21 mouse cellular contexts compared by ENCODE assay signal in genomic region chr4:155906125-155906524, GRCm38 (mm10). TPM values are rescaled to one million over a fixed set of nuclear protein-coding genes. Genes with fewer than 3 reads are reported as not detected.
DNase-seq lines count a peak whose midpoint lies in the region; ATAC-seq and TF ChIP-seq lines count a peak whose summit lies in the region.
"Had no signal": no experiment of that assay in that cellular context is flagged by ENCODE, and none has a peak within 500 bp of the region (broad histone marks: within the 10 kb centered on the region; RNA-seq: fewer than 3 reads in every experiment).

No protein-coding gene starts in this region.

- no peak overlapping the region for H3K27ac ChIP-seq in stomach, embryonic 16.5 days (ENCODE audit: low read length)
- H3K27ac ChIP-seq in stomach, postnatal 0 days (replicated peaks), result no peak overlapping the region
- H3K27ac ChIP-seq: embryonic facial prominence, embryonic 10.5 days; hindbrain, embryonic 15.5 days; kidney, postnatal 0 days; liver, embryonic 12.5 days; lung, embryonic 15.5 days had no signal

- no peak overlapping the region for H3K4me3 ChIP-seq in stomach, embryonic 16.5 days (replicated peaks; ENCODE audit: low read length)
- H3K4me3 ChIP-seq in stomach, postnatal 0 days (ENCODE audit: low read depth, low read length), result no peak overlapping the region
- H3K4me3 ChIP-seq: embryonic facial prominence, embryonic 10.5 days; hindbrain, embryonic 15.5 days; liver, embryonic 12.5 days; lung, embryonic 15.5 days had no signal

- no peaks in the 10 kb centered on the region for H3K4me1 ChIP-seq in stomach, embryonic 16.5 days (ENCODE audit: control insufficient read depth, insufficient read depth, low read length)
- no peaks in the 10 kb centered on the region for H3K4me1 ChIP-seq in stomach, postnatal 0 days (replicated peaks; ENCODE audit: control insufficient read depth, insufficient read depth)
- H3K4me1 ChIP-seq: embryonic facial prominence, embryonic 10.5 days; hindbrain, embryonic 15.5 days; liver, embryonic 12.5 days had no signal

- no peak for TF ChIP-seq EP300 in stomach, postnatal 0 days (optimal IDR thresholded peaks at IDR 0.05)

- H3K9me3 ChIP-seq in stomach, embryonic 16.5 days (replicated peaks; ENCODE audit: control insufficient read depth, low read length), result no peaks in the 10 kb centered on the region
- no peaks in the 10 kb centered on the region for H3K9me3 ChIP-seq in stomach, postnatal 0 days (ENCODE audit: control insufficient read depth, low read length)
- H3K9me3 ChIP-seq: embryonic facial prominence, embryonic 10.5 days; hindbrain, embryonic 15.5 days; liver, embryonic 12.5 days; lung, embryonic 15.5 days had no signal

- H3K9ac ChIP-seq in stomach, embryonic 16.5 days (ENCODE audit: low read length), result no peak overlapping the region
- no peak overlapping the region for H3K9ac ChIP-seq in stomach, postnatal 0 days (ENCODE audit: low read length)
- H3K9ac ChIP-seq: forebrain, postnatal 0 days; hindbrain, embryonic 15.5 days; liver, embryonic 12.5 days; lung, embryonic 15.5 days had no signal

- ATAC-seq in stomach, embryonic 16.5 days (ENCODE audit: insufficient read depth, low FRiP score), result peak; percentile 33; the same call in 1 of the 2 replicates
- ATAC-seq in stomach, postnatal 0 days (ENCODE audit: low FRiP score, low TSS enrichment), result no peak
- ATAC-seq: forebrain, postnatal 0 days; intestine, embryonic 16.5 days; liver, embryonic 12.5 days had no signal

- 82% methylated on average over 9 of the region's 9 CpGs for WGBS in stomach, embryonic 16.5 days
- WGBS in stomach, postnatal 0 days, result 78% methylated on average over 9 of the region's 9 CpGs

- peak; percentile 1 for DNase-seq in adrenal gland, postnatal 10 days
- no peak for DNase-seq in adrenal gland, postnatal 14 days
- DNase-seq in frontal cortex, postnatal 14 days (ENCODE audit: low spot score in 2 of 2), result peak; percentile 2 to 3
- no peak for DNase-seq in frontal cortex, postnatal 36 days (ENCODE audit: low spot score in 2 of 2)
- DNase-seq in layer of hippocampus, postnatal 10 days (ENCODE audit: low spot score in 2 of 2), result peak; percentile 3 to 13
- no peak for DNase-seq in layer of hippocampus, adult 11-12 months (ENCODE audit: low spot score)
- DNase-seq in stomach, postnatal 0 days (ENCODE audit: low spot score), result no peak
- DNase-seq: adrenal gland, adult 8-10 months; forebrain, postnatal 0 days; gastrocnemius, postnatal 36 days; spleen, adult 18-20 months; thymus, postnatal 14 days had no signal

- H3K4me2 ChIP-seq in stomach, embryonic 16.5 days (ENCODE audit: low read depth, low read length), result no peak overlapping the region
- no peak overlapping the region for H3K4me2 ChIP-seq in stomach, postnatal 0 days (replicated peaks; ENCODE audit: low read depth)
- H3K4me2 ChIP-seq: heart, embryonic 11.5 days; hindbrain, embryonic 15.5 days; liver, embryonic 12.5 days; lung, embryonic 15.5 days had no signal

- no peak for TF ChIP-seq CTCF in stomach, postnatal 0 days (IDR thresholded peaks at IDR 0.05; ENCODE audit: low read depth)

- H3K27me3 ChIP-seq in stomach, embryonic 16.5 days (ENCODE audit: control insufficient read depth, insufficient read depth, low read length), result no peaks in the 10 kb centered on the region
- H3K27me3 ChIP-seq in stomach, postnatal 0 days (ENCODE audit: control insufficient read depth, insufficient read depth, low read length), result no peaks in the 10 kb centered on the region
- H3K27me3 ChIP-seq: CH12.LX; hindbrain, embryonic 15.5 days; liver, embryonic 12.5 days; lung, embryonic 15.5 days had no signal

- H3K36me3 ChIP-seq in stomach, embryonic 16.5 days (ENCODE audit: control insufficient read depth, insufficient read depth, low read length), result peaks cover 19% of the 10 kb centered on the region; the same call in 1 of the 2 replicates
- H3K36me3 ChIP-seq in stomach, postnatal 0 days (ENCODE audit: control insufficient read depth, insufficient read depth, low read length), result peaks cover 8% of the 10 kb centered on the region

RNA-seq across cellular contexts. Expression of gene Acap3, which starts 14.5 kb away (rescaled TPM):
- 10 to 100 TPM; 16.9 to 29.4 TPM for total RNA-seq in adrenal gland, postnatal 10 days (2021)
- total RNA-seq in adrenal gland, postnatal 14 days (2021), result 20.3 and 25.6 TPM in 2 replicates
- total RNA-seq in layer of hippocampus, postnatal 10 days (2021), result 100 to 1,000 TPM; 145 to 162 TPM
- 18.0 and 24.0 TPM in 2 replicates for polyA plus RNA-seq in stomach, embryonic 16.5 days (2015; fragmentation: Nextera tagmentation; extraction: Ambion mirVana)
- polyA plus RNA-seq in stomach, postnatal 0 days (2015; fragmentation: Nextera tagmentation; extraction: Ambion mirVana), result 9.7 and 10.2 TPM in 2 replicates

RNA-seq across cellular contexts. Expression of gene Pusl1, which starts 14.5 kb away (rescaled TPM):
- total RNA-seq in adrenal gland, postnatal 10 days (2021), result 10 to 100 TPM; 27.9 to 39.0 TPM
- total RNA-seq in adrenal gland, postnatal 14 days (2021), result 30.8 and 33.9 TPM in 2 replicates
- 10 to 100 TPM; 68.1 to 77.0 TPM for total RNA-seq in layer of hippocampus, postnatal 10 days (2021)
- 51.2 and 54.1 TPM in 2 replicates for polyA plus RNA-seq in stomach, embryonic 16.5 days (2015; fragmentation: Nextera tagmentation; extraction: Ambion mirVana)
- polyA plus RNA-seq in stomach, postnatal 0 days (2015; fragmentation: Nextera tagmentation; extraction: Ambion mirVana), result 35.7 and 36.5 TPM in 2 replicates

RNA-seq across cellular contexts. Expression of gene Ints11, which starts 36.8 kb away (rescaled TPM):
- 10 to 100 TPM; 29.0 to 29.3 TPM for total RNA-seq in adrenal gland, postnatal 10 days (2021)
- total RNA-seq in adrenal gland, postnatal 14 days (2021), result 26.4 and 32.5 TPM in 2 replicates
- 10 to 100 TPM; 35.9 to 41.0 TPM for total RNA-seq in layer of hippocampus, postnatal 10 days (2021)
- polyA plus RNA-seq in stomach, embryonic 16.5 days (2015; fragmentation: Nextera tagmentation; extraction: Ambion mirVana), result 61.2 and 63.9 TPM in 2 replicates
- 30.7 and 32.6 TPM in 2 replicates for polyA plus RNA-seq in stomach, postnatal 0 days (2015; fragmentation: Nextera tagmentation; extraction: Ambion mirVana)

RNA-seq across cellular contexts. Expression of gene Cptp, which starts 36.9 kb away (rescaled TPM):
- 10 to 100 TPM; 17.6 to 18.4 TPM for total RNA-seq in adrenal gland, postnatal 10 days (2021)
- 18.4 and 21.6 TPM in 2 replicates for total RNA-seq in adrenal gland, postnatal 14 days (2021)
- total RNA-seq in layer of hippocampus, postnatal 10 days (2021), result 10 to 100 TPM; 28.1 to 32.2 TPM
- 19.4 and 23.0 TPM in 2 replicates for polyA plus RNA-seq in stomach, embryonic 16.5 days (2015; fragmentation: Nextera tagmentation; extraction: Ambion mirVana)
- 25.0 and 26.5 TPM in 2 replicates for polyA plus RNA-seq in stomach, postnatal 0 days (2015; fragmentation: Nextera tagmentation; extraction: Ambion mirVana)

RNA-seq across cellular contexts. Expression of gene Ube2j2, which starts 37.5 kb away (rescaled TPM):
- 10 to 100 TPM; 72.3 to 73.4 TPM for total RNA-seq in adrenal gland, postnatal 10 days (2021)
- total RNA-seq in adrenal gland, postnatal 14 days (2021), result 76.3 and 78.4 TPM in 2 replicates
- total RNA-seq in layer of hippocampus, postnatal 10 days (2021), result 10 to 100 TPM; 93.3 to 97.5 TPM
- 71.6 and 74.5 TPM in 2 replicates for polyA plus RNA-seq in stomach, embryonic 16.5 days (2015; fragmentation: Nextera tagmentation; extraction: Ambion mirVana)
- polyA plus RNA-seq in stomach, postnatal 0 days (2015; fragmentation: Nextera tagmentation; extraction: Ambion mirVana), result 72.8 and 75.5 TPM in 2 replicates

Comparison
In these comparisons a context has a peak if more than half of its experiments do, and no peak if none do; other contexts are left out.
1. DNase-seq: peak in adrenal gland, postnatal 10 days (single experiment), frontal cortex, postnatal 14 days (2 of 2) and layer of hippocampus, postnatal 10 days (2 of 2); none in adrenal gland, postnatal 14 days (single experiment), frontal cortex, postnatal 36 days (0 of 2), layer of hippocampus, adult 11-12 months (single experiment) and stomach, postnatal 0 days (single experiment).